Mouse (Mus musculus): Measurements from ENCODE around the gene Gm20388.

Gm20388 gene

DNA sequence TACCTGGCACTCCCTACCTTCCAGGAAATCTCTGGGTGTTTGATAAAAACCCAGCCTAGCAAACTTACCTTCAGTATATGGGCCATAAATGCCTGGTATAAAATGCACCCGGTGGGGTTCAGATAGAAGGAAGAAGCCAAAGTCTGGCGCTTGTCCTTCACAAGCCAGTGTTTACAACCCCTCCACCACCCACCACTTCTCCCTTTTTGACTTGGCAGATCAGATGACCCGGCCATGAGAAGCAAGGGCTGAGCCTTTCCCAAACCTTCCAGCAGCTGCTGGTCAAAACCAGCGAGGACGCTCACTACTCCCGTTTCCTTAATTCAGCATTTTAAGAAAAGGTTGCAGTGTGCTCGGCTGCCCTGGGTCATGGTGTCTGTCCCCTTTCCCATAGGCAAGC, 834.6 kb downstream of the Gm20388 start:
- no peak for DNase-seq

DNA sequence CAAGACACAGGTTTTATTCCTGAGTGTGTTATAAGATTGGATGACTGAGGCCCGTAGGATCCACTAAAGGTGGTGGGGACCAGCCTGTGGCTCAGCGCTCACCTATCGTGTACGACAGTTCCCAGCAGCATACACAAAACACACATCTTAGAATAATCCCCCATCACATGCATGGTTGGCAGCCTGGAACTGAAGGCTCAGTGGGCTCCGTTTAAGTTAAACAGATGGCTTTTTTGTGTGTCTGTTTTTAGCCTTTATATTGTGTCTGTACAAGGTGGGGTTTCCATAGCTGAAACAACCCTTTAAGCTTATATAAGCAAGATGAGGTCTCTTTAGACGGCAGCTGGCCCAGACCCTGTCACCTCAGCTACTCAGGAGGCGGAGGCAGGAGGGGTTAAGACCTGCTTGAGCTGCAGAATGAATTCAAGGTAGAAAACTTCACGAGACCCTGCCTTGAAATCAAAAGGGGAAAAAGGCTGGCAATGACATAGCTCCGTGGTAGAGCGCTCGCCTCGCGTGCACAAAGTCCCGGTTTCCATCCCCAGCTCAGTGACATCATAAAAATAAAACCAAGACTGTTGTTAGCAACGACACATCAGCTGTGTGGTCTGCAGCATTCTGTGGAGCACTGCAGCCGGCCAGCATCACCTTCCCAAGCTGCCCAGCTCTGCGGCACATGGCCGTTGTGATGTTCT, 835.5 kb downstream of the Gm20388 start:
- no peak for DNase-seq

DNA sequence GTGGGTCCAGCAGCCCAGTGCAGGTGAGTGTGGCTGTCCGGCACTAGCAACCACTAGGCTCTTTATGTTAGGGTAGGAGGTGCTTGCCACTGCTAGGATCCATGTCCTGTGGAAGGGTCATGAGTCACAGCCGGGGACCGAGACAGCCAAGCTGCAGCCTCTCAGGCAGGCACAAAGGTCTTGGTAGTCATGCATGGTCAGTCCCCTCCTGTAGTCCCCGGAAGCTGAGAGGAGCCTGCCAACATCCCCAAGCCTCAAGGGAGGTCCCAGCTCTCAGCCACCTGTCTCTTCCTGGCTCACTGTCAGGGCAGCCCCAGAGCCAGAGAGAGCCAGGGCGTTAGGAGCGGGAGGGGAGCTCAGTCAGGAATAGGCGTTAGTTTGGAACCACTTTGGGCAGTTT, 836.6 kb downstream of the Gm20388 start:
- no peak for DNase-seq

DNA sequence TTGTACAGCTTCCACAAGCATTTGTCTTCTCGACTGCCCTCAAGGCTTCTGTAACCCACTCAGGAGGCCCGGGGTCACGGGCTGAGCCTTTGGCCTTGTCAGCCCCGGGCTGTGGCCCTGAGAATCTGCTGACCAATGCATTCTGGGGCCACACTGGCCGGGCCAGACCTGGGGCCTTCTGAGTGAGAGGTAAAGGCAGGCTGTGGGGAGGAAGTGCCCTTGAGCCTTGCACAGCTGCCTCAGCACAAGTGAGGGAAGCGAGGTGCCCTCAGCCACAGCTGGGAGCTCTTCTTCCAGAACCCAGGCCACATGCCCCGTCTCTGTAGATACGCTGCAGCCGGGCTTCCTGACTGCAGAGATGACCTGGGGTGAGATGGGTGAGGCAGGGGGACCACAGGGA, 840.0 kb downstream of the Gm20388 start:
- DNase-seq, result no peak

DNA sequence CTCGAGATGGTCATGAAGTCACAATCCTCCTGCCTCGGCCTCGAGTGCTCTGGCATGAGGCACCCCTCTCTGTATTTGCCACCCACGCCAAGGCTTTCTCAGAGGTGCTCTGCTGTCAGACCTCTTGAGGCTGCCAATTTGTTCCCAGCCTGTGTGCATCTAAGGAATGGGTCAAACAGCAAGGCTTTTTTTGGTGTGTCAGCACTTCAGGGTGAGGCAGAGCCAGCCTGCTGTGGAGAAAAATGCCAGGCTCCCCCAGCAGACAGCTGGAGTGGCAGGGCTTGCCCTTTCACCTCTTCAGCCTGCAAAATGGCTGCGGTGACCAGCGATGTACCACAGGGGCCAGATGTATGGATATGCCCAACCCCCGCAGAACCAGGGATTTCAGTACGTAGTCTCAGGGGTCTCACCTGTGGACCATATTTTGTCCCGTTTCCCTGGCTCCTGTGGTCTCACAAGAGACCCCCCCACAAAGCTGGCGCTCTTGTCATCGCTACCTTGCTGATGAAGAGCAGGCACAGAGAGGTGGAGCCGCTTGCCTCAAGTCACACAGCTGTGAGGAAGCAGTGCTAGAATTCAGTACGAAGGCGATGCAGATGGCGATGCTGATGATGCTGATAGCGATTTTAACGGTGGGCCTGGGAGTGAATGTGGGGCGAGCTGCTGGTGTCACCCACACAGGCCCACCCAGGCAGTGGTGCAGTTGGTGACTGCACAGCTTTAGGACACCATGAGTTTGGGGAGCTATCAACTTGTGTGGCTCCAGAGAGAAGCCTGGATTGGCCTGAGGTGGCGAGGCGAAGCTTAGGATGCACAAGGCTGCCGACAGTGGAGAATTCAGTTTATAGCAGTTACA, 840.8 kb downstream of the Gm20388 start:
- DNase-seq, result no peak

DNA sequence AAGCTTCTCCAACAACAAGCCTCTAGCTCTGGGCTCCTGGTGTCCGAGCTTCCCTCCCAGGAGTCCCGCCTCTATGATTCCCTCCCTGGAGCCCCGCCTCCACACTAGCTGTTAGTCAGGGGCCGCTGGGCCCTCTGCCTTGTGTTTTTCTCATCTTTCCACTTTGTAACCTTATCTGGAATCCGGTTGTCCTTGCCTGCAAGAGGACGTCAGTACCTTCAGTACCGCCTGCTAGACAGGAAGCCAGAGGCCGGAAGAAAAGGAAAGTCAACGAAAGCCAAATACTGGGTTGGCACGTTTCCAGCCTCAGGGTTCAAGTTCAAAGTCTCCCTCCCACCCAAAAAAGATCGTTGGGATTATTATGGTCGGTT, 841.4 kb downstream of the Gm20388 start:
- no peak for DNase-seq

DNA sequence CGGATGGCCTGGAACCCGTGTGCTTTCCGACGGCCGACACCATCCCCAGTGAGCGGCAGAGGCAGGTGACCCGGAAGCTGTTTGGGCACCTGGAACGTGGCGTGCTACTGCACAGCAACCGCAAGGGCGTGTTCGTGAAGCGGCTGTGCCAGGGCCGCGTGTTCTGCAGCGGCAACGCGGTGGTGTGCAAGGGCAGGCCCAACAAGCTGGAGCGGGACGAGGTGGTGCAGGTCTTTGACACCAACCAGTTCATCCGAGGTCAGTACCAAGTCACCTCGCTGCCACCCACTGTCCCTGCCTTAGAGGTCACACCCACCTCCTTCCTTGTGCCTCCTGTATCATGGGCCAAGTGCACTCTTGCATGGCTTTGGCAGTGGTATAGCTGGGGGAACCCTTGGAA, 842.8 kb downstream of the Gm20388 start:
- DNase-seq, result no peak

DNA sequence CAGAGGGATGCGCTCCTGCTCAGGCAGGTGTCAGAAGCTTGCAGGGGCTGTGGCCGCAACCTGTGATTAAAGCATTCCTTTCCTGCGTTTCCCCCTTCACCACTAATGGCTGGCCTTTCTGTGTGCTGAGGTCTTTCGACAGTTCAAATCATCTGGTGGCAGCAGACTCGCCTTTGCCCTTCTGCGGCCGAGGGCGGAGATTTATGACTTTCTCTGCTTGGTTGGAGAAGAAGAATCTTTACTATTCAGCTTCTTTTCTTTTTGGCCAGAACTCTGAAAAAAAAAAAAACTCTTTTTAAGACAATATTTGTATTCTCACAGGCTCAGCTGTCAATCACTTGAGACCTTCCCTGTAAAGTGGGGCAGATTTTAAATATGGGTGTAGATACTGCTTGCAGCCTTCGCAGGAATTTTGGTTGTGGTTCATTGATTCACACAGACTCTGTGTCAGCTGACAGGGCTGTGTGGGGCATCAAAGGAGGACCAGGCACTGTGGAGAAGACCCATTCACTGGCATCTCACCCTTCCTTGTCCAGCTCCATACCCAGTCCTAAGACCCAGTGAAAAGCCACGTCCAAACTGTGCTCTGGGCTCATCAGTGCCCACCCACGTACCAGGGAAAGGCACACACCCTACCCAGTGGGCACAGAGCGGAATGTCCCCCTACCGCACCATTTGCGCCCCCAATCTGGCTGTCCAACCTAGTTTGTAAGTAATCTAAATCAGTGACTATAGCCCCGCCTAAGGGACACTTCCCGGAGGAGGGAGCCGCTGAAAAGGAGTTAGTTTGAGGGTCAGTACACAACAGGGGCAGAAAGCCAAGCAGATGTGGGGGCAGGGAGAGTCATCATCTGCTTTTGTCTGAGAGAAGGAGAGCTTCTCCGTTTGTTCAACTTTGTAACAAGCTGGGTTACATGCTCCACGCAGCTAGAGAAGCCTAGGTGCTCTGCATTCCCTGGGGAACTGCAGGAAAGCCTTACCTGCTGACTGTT, 845.0 kb downstream of the Gm20388 start:
- no peak for DNase-seq

DNA sequence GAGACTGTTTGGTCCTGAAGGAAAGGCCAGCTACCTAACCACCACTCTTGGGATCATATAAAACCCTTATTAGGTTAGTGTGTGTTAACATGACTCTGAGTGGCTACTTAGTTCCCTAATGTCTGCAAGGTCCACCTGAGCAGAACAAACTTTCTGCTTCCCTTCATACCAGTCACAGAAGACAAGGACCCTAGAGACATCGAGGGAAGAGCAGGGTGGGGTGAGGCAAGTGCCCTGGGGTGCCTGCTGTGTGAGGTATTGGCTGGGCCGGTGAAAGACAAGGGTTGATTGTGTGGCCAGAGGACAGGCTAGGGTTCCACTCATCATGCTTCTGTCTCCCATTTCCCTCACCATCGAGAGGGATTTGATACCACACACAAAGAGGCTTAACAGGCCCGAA, 847.4 kb downstream of the Gm20388 start:
- DNase-seq, result no peak

DNA sequence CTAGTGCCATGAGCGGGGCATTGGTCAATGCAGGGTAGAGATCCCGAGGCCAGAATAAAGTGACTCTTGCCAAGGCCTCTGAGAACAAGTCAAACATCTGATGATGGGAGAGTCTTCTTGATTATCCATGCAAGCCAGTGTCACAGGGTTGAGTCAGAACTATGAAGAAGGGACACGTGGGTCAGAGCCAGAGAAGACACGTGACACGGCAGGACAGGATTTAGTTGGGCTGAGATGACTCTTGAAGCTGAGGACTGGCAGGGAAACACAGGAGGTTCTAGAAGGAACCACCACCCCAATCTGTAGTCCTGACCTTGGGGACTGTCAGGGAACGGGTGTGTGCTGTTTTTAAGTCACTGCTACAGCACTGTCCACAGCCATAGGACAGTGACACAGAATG, 849.2 kb downstream of the Gm20388 start:
- DNase-seq, result no peak

DNA sequence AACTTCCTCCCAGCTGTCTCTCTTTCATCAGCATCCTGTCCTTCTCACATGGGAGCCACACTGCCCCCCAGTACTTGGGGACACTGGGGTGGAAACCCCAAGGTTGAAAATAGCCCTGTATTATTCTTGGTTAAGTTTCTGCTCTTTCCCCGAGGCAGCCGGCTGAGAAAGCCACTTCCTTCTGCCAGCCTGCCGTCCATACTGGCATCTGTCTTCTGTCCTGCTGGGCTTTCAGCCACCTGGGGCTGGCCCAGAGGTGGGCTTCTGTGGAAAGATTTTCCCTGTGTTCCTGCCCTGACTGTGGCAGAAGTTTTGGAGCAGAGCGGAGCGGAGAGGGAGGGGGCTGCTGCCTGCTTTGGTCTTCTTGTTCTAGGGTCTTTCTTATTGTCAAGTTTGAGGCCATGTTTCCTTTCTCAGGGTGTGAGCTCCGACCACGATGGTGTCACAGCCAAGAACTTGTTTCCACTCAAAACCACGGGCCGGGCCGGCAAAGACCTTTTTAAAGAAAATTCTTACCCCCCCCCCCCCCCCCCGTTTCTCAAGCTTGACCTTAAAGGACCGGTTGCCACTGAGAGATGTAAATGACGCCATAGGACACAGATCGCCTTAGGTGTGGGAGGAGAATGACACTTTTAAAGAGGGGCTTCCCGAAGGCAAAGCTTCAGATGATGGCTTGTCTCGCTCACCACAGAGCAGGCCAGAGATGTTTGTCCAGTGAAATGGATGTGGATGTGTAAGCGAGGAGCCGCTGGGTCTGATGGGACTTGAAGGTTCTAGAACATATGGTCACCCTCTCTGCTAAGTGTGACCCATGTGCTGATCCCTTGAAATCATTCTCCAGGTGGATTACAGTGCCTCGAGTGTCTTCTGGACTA, 849.9 kb downstream of the Gm20388 start:
- no peak for DNase-seq

DNA sequence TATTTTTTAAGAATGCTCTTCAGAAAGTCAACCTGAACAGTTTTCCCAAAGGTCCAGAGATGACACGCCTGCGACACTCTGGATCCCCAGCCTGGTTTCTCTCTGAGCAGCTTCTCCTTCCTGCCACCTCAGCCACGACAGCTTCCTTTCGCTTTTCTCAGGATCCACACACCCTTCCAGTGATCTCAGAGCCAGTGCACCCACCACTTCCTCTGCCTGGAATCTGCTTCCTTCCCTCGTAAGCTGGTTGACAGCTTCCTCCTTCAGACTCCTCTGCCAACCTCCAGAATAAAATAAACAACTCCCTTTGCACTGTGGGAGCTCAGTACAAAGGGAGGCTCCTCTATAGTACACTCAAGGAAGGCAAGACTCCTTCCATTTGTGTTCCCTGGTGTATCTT, 852.6 kb downstream of the Gm20388 start:
- DNase-seq, result no peak

DNA sequence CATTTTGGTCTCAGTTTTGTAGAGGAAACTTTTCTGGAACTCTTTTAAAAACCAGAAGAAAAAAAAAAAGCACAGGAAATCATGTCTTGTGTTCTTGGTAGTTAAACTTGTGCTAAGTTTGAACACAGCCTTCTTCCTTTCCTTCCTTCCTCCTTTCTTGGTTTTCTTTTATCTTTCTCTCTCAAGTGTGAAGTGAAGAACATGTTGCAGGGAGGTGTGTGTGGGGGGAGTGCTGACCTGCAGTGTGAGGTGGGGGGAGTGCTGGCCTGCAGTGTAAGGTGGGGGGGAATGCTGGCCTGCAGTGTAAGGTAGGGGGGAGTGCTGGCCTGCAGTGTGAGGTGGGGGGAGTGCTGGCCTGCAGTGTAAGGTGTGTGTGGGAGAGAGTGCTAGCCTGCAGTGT, 854.0 kb downstream of the Gm20388 start:
- DNase-seq, result no peak

DNA sequence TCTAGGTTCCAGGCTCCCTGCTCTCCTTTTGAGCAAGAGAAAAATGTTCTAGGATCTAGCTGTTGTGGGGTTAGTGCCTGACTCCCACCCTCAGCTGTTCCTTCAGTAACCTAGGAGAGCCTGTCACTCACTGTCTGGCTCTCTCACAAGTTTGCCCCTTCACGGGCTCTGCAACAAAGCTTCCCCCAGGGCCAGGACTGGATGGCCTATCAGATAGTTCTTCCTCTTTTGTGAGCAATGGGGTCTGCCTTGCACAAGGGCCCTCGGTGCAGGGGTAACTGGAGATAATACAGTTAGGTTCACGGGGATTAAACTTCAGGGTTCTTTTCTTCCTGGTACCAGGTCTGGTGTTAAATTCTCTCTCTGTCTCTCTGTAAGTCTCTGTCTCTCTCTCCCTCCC, 856.0 kb downstream of the Gm20388 start:
- DNase-seq, result no peak

DNA sequence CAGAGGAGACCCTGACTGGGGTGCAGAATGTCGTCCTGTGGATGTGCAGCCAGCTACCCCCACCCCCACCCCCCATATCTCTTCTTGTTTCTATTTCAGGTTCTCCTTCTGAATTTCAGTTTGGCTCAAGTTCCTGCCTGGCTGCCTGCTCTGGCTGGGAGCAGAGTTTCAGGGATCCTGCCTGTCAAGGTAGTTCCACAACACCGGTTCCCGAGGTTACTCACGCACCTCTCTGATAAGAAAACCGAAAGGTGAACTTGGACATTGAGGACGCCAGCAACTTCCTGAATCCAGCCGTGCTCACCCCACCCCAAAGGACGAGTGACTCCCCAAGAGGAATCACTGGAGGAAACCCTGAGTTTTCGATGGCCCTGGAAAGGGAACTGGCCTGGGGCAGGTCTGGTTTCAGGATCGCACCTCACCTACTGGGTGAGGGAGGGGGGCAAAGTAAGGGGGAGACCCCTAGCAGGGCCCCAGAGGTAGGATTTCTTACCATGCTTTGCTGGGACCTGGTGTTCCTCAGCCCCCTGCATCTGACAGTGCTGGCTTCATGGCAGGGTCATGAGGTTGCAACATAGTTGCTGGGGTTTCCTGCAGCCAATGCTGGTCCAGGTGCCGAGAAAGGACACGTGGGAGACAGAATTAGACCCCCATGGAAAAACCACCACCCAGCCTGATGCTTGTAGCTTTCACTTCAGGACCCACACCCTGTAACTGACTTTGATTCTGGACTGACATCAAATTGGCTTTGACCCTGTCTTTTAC, 858.0 kb downstream of the Gm20388 start:
- no peak for DNase-seq

DNA sequence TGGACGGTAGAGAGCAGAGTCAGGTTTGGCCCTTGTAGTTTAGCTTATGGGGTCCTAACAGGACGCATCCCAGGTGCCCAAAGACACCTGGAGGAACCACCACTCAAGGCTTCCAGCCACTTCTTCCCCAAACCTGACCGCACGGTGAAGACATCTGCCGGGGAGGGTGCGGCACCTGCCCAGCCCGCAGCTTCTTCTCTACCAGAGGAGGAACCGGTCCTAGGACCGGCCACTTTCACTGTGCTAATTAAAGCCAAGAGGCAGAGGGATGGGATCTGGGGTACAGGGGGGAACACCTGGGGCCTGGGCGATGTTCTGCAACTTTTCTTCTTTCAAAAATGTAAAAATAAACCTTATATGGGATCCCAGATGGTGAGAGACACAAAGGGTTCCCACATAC, 866.5 kb downstream of the Gm20388 start:
- DNase-seq, result no peak

DNA sequence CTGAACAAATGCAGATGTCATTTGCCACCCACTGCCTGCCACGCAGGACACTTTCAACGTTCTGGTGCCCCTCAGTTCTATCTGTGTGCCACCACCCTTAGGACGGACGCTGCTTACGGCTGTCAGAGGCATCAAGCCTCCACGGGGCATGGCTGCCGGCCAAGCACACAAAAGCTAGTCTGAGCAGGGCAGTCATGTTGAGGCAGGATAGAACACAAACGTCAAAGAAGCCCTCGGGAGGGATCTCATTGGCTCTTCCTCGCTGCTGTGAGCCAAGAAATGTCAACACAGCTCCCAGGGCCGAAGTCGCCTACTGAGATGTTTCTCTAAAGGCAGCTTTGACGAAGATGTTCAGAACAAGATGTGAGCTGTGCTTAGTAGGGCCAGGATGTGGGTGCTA, 867.1 kb downstream of the Gm20388 start:
- no peak for DNase-seq

DNA sequence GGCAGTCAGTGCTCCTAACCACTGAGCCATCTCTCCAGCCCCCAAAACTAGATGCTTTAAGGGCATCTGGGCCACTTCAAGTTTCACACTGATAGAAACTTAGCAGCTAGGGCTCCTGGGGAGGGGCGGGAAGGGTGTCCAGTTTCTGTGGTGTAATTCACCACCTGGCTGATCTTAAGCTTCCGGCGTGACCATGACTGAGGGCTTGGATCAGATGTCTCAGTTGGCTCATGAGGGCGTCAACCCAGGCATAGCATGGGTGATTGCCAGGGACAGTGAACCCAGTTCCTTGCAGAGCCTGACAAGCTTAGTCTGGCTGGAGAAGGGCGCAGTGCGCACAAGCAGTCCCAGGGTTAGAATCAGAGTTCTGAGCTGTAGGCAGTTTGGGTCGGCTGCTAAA, 868.5 kb downstream of the Gm20388 start:
- DNase-seq, result no peak

DNA sequence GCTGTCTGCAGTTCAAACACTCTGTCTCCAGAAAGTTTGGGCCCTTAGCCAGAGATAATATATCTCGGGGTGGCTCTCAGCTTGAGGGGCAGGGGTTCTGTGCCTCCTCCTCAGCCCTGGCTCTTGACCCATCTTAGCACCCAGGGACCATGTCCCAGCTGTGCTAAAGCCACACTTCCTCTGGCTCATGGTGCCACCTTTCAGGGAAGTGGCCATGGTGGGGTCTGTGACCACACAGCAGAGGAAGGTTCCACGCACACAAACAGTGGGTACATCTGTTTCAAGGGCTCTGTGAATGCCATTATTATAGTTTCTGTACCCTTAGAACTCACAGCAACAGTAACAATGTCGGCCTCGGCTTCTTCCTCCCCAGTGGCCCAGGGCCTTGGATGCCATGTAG, 873.1 kb downstream of the Gm20388 start:
- no peak for DNase-seq

DNA sequence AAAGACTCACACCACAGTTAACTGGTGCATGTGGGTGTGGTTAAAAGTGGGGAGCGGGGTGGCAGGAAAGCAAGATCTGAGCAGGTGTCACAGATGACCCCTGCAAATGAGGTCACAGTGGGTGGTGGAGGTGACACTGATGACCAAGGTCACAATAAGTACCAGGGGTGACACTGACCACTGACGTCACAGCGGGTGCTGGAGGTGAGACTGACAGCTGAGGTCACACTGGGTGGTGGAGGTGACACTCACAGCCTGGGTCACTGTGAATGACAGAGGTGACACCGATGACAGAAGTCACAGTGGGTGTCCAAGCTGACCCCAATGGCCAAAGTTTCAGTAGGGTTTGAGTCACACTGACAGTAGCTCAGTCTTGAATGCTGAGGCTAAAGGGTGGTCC, 876.1 kb downstream of the Gm20388 start:
- DNase-seq, result no peak

DNA sequence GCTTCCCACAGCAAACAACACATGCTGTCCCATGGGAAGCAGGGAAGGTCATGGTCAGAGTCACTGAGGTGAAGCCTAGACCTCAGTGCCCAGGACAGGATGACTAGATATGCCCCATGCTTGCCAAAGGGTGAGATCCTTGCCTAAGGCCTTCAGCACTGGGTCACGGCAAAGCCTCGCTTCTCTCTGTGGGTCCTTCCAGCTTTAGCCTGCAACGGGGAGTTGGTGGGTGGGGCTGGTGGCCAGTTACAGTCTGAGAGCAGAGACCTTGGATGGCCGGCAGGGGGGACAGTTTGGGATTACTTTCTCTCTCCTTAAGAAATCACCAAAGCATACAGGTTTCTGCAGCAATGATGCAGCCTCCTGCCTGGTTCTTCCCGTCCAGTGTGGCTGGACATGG, 877.0 kb downstream of the Gm20388 start:
- DNase-seq, result no peak

DNA sequence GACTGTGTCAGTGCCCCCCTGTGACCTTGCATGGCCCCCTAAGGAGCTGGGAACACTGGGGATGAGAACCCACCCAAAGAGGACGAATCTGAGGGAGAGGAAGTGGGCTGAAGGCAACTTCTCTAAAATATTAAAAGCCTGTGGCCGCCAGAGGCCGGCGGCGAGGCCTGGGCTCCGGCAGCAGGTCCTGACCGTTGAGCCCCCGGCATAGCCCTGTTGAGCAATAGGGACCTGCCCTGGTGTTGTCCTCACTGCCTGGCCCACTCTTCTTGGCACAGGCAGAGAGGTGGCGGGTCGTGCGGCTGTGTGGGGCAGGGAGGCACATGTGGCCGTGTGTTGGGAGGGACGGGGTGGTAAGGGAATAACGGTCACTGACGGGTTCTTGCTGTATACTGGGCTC, 882.1 kb downstream of the Gm20388 start:
- DNase-seq, result no peak
